Mouse (Mus musculus) brain, embryonic 14.5 days (tissue): ENCODE measurements around the gene Tulp4.

Experiments
- CTCF ChIP-seq: fragments of 200-500 bp; IDR thresholded peaks from 2 replicates; pipeline ENCODE4 v1.5.1; 2012; ENCODE audit warnings: inconsistent platforms, mild to moderate bottlenecking, moderate library complexity, borderline replicate concordance; ENCODE audit not compliant: insufficient read depth, insufficient read length; ENCODE audit errors: extremely low read depth
- POLR2A ChIP-seq: fragments of 200-500 bp; IDR thresholded peaks from 2 replicates; pipeline ENCODE4 v1.6.1; 2012; ENCODE audit warnings: mild to moderate bottlenecking, inconsistent platforms, borderline replicate concordance; ENCODE audit not compliant: poor library complexity, insufficient read depth, insufficient read length, severe bottlenecking; ENCODE audit errors: extremely low read depth

DNA sequence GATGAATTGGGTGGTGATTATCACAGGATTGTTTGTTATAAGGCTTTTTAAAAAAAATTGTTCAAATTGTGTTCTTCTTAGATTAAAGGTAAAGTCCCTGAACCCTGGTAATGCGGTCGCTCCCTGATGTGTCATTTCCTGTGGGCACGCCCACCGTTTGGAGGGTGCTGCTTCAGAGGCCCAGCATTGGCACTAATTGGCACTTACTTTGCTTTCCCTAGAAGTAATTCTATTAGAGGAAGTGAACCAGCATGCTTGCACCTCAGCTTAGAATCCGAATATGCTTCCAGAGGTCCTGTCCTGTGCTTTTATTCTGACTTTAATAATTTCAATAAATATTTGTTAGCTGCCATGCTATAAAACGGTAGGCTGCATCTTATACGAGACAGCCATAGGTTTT, 66.2 kb downstream of the Tulp4 start:
- TF ChIP-seq POLR2A (no peak), CTCF (no peak)
